In the genomic region with DNA sequence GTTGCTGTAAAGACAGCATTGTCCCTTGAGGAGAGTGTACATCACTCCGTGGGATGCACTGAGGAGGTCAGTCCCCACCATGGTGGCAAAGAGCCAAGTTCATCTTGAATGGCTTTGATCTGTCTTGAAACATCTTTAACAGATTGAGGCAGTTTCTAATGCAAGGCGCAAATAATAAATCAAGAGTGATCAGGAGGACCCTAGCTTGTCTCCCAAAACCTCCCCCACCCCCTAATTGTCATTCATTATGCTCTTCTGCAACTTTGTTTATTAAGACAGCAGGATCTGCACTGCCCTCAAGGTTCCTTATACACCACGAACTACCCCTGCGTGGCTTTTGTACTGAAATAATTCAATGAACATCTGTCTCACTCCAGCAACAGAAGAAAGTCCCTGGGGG, we compare ENCODE assay signal across 8 mouse cellular contexts. TPM values are rescaled to one million over a fixed set of nuclear protein-coding genes. Genes with fewer than 3 reads are reported as not detected.
DNase-seq lines count a peak whose midpoint lies in the region; ATAC-seq and TF ChIP-seq lines count a peak whose summit lies in the region.

A gene (plus strand): TSS at position 301 of the 400 bp plus-strand sequence.

- no peak within 1 kb of the TSS; the same call in 1 of the 2 replicates for H3K9ac ChIP-seq in ES-E14 (ENCODE audit: insufficient read depth, low read depth, low read length, poor library complexity, severe bottlenecking)
- peak within 1 kb of the TSS; percentile 83 for H3K9ac ChIP-seq in forebrain, embryonic 13.5 days
- no peak within 1 kb of the TSS for H3K9ac ChIP-seq in liver, embryonic 11.5 days (ENCODE audit: low read depth, low read length)

- H3K9me3 ChIP-seq in ES-E14 (ENCODE audit: control insufficient read depth, insufficient read depth, low read depth, low read length), result no peaks in the 10 kb centered on the region
- no peaks in the 10 kb centered on the region for H3K9me3 ChIP-seq in forebrain, embryonic 13.5 days (replicated peaks)
- H3K9me3 ChIP-seq in liver, embryonic 11.5 days (ENCODE audit: control insufficient read depth, low read length), result no peaks in the 10 kb centered on the region

- in situ Hi-C loops in ES-E14 (cut with MboI; ENCODE audit: low sequenced_read_pairs in 2 of 2, unreplicated experiment in 2 of 2), result no loop called here

- WGBS in kidney, adult 2 months, result 79% methylated on average over 4 of the region's 4 CpGs
- WGBS in forebrain, embryonic 13.5 days, result 70% methylated on average over 4 of the region's 4 CpGs
- 70% methylated on average over 4 of the region's 4 CpGs for WGBS in liver, embryonic 11.5 days

- no peaks in the 10 kb centered on the region for H3K27me3 ChIP-seq in kidney, adult 2 months (replicated peaks; ENCODE audit: control insufficient read depth, insufficient read depth, low read length)
- no peaks in the 10 kb centered on the region for H3K27me3 ChIP-seq in forebrain, embryonic 13.5 days
- H3K27me3 ChIP-seq in liver, embryonic 11.5 days (replicated peaks; ENCODE audit: control insufficient read depth, insufficient read depth, low read length), result no peaks in the 10 kb centered on the region

- no peak for ATAC-seq in forebrain, embryonic 13.5 days
- no peak for ATAC-seq in hematopoietic stem cell, adult 5-6 weeks (replicated peaks in 1 of 2; ENCODE audit: insufficient read depth in 1 of 2, low FRiP score in 2 of 2, low TSS enrichment in 1 of 2, low read depth in 1 of 2, poor library complexity in 2 of 2, severe bottlenecking in 2 of 2)
- no peak for ATAC-seq in liver, embryonic 11.5 days (replicated peaks; ENCODE audit: low FRiP score)
- no peak for ATAC-seq in cerebellum, adult (ENCODE audit: insufficient number of reproducible peaks, low FRiP score, low TSS enrichment)

- H3K4me3 ChIP-seq in kidney, adult 2 months (ENCODE audit: insufficient read depth, low read depth, low read length), result no peak within 1 kb of the TSS
- H3K4me3 ChIP-seq in ES-E14 (ENCODE audit: insufficient read depth in 1 of 2, low read depth in 1 of 2, low read length in 2 of 2, poor library complexity in 1 of 2, severe bottlenecking in 1 of 2), result peak within 1 kb of the TSS; percentile 43 to 68
- H3K4me3 ChIP-seq in forebrain, embryonic 13.5 days, result peak within 1 kb of the TSS; percentile 63
- peak within 1 kb of the TSS; percentile 69 for H3K4me3 ChIP-seq in liver, embryonic 11.5 days (ENCODE audit: low read depth, low read length)

- no peak for TF ChIP-seq POLR2A in kidney, adult 2 months (IDR thresholded peaks at IDR 0.05; ENCODE audit: low read depth, low read length)

- TF ChIP-seq CTCF in kidney, adult 2 months (conservative IDR thresholded peaks at IDR 0.05; ENCODE audit: insufficient read depth, insufficient read length, low read depth, low read length), result no peak

- DNase-seq in kidney, adult 2 months, result no peak
- DNase-seq in kidney, adult 8-10 months, result no peak
- DNase-seq in ES-E14 (ENCODE audit: low read depth, low spot score), result no peak
- no peak for DNase-seq in liver, embryonic 11.5 days (ENCODE audit: low spot score)
- DNase-seq in testis, postnatal 10 days (ENCODE audit: low spot score), result peak; percentile 35

- H3K27ac ChIP-seq in kidney, adult 2 months (ENCODE audit: insufficient read depth, low read depth, low read length), result peak within 1 kb of the TSS; percentile 88; the same call in 1 of the 2 replicates
- no peak within 1 kb of the TSS for H3K27ac ChIP-seq in ES-E14 (ENCODE audit: insufficient read depth, low read depth, low read length, poor library complexity, severe bottlenecking)
- H3K27ac ChIP-seq in forebrain, embryonic 13.5 days, result peak within 1 kb of the TSS; percentile 91; the same call in 1 of the 2 replicates
- H3K27ac ChIP-seq in liver, embryonic 11.5 days (ENCODE audit: low read depth, low read length), result no peak within 1 kb of the TSS

- peak within 1 kb of the TSS; percentile 84 for H3K4me2 ChIP-seq in forebrain, embryonic 13.5 days
- H3K4me2 ChIP-seq in liver, embryonic 11.5 days, result peak within 1 kb of the TSS; percentile 96

- H3K36me3 ChIP-seq in kidney, adult 2 months (ENCODE audit: control insufficient read depth, insufficient read depth, low read length), result no peaks in the 10 kb centered on the region
- no peaks in the 10 kb centered on the region for H3K36me3 ChIP-seq in ES-E14 (ENCODE audit: control insufficient read depth, insufficient read depth, low read length, poor library complexity, severe bottlenecking)
- peaks cover 15% of the 10 kb centered on the region for H3K36me3 ChIP-seq in forebrain, embryonic 13.5 days (ENCODE audit: poor library complexity, severe bottlenecking)
- no peaks in the 10 kb centered on the region for H3K36me3 ChIP-seq in liver, embryonic 11.5 days (ENCODE audit: control insufficient read depth, insufficient read depth, low read length)

- H3K4me1 ChIP-seq in kidney, adult 2 months (ENCODE audit: control insufficient read depth, insufficient read depth, low read length), result peaks cover 11% of the 10 kb centered on the region
- peaks cover 0 to 3% of the 10 kb centered on the region in 2 experiments; a peak in 1 of 4 replicates for H3K4me1 ChIP-seq in ES-E14 (ENCODE audit: control insufficient read depth in 2 of 2, insufficient read depth in 2 of 2, low read length in 2 of 2, poor library complexity in 1 of 2)
- H3K4me1 ChIP-seq in forebrain, embryonic 13.5 days, result peaks cover 25% of the 10 kb centered on the region
- peaks cover 7% of the 10 kb centered on the region for H3K4me1 ChIP-seq in liver, embryonic 11.5 days (replicated peaks; ENCODE audit: control insufficient read depth, insufficient read depth, low read length)

TF ChIP-seq in ES-E14, 5 proteins besides CTCF, POLR2A, EP300 and RAD21:
- TF ChIP-seq HCFC1 (IDR thresholded peaks at IDR 0.05; ENCODE audit: borderline replicate concordance, insufficient read depth, low read length) (no peak), ZNF384 (IDR thresholded peaks at IDR 0.05; ENCODE audit: low read depth, low read length) (no peak), MAFK (IDR thresholded peaks at IDR 0.05; ENCODE audit: insufficient read depth, low read depth, low read length) (no peak), CHD2 (IDR thresholded peaks at IDR 0.05; ENCODE audit: low read depth, low read length) (no peak), ZC3H11A (IDR thresholded peaks at IDR 0.05; ENCODE audit: borderline replicate concordance, low read depth, low read length) (no peak)

RNA-seq across cellular contexts. Expression of the gene that starts here (rescaled TPM):
- 691 and 847 TPM in 2 replicates for polyA plus RNA-seq in kidney, adult 2 months (2012; rRNA removed)
- 32.9 and 35.3 TPM in 2 replicates for total RNA-seq in ES-E14 (2012; rRNA removed)
- polyA plus RNA-seq in forebrain, embryonic 13.5 days (2015; fragmentation: Nextera tagmentation; extraction: Ambion mirVana), result 122 and 136 TPM in 2 replicates
- total RNA-seq in hematopoietic stem cell, adult 5-6 weeks (2017), result 24.1 and 33.0 TPM in 2 replicates
- 44.3 and 49.3 TPM in 2 replicates for polyA plus RNA-seq in liver, embryonic 11.5 days (2014; fragmentation: Nextera tagmentation; extraction: Ambion mirVana)

Comparison
In these comparisons a context has a peak if more than half of its experiments do, and no peak if none do; other contexts are left out.
1. H3K27ac ChIP-seq: peak in kidney, adult 2 months (single experiment) and forebrain, embryonic 13.5 days (single experiment); none in ES-E14 (single experiment) and liver, embryonic 11.5 days (single experiment).